Mouse (Mus musculus) cerebellum, adult 2 months (tissue): Measurements from ENCODE around the gene Grb2.

ENCODE experiments used
- CTCF ChIP-seq: fragments of 200-500 bp; IDR thresholded peaks from 2 replicates; pipeline ENCODE4 v1.5.1; 2011; ENCODE audit warnings: low read depth, mild to moderate bottlenecking, control low read depth, low read length, moderate library complexity, borderline replicate concordance; ENCODE audit not compliant: insufficient read depth
- POLR2A ChIP-seq: fragments of 200-500 bp; IDR thresholded peaks from 2 replicates; pipeline ENCODE4 v1.6.1; 2011; ENCODE audit warnings: low read length, control low read depth, borderline replicate concordance; ENCODE audit not compliant: insufficient read depth

DNA sequence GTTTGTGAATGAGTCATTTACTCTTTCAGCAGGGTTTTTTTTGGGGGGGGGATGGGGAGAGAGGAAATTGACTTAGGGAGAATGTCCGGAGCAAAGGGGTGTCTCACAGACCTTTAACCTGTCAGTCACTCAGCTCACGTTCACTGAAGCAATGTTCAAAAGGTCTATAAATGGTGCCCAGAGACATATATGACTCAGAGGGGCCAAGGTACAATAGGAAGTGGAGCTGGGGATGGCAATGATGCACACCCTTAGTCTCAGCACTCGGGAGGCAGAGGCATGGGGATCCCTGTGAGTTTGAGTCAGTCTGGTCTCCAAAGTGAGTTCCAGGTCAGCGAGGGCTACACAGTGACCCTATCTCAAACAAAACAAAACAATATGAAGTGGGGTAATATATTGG lies 45.1 kb upstream of the Grb2 start:
- TF ChIP-seq CTCF (no peak), POLR2A (no peak)
